Mouse (Mus musculus) left cerebral cortex, postnatal 14 days (tissue): ENCODE measurements around the gene Gm26992. TPM values are rescaled to one million over a fixed set of nuclear protein-coding genes. Genes with fewer than 3 reads are reported as not detected.

Experiments used
- DNase-seq, 2 experiments: peaks; one replicate each; pipeline ENCODE4 v3.0.0; 2021 to 2022; ENCODE audit warnings: low spot score in 2 of 2, mixed read lengths in 1 of 2
- intact Hi-C: fragments of 180-260 bp; cut with DNase I; formaldehyde crosslinking; loops from one replicate; pipeline ENCODE4 v1.15.1; 2025
- total RNA-seq, 2 experiments: library from RNA; stranded (reverse); gene quantifications; 2 replicates each; pipeline ENCODE4 v1.2.3; 2021

The Gm26992 gene
- total RNA-seq, 2 experiments from 2014 or later: not detected

GRCm38 (mm10) chrX:103481243-103482096 lies 59.7 kb downstream of the Gm26992 start:
- peak in 1 of 2 experiments; percentile 89 for DNase-seq
- intact Hi-C loops: loop anchor here (5.0 kb wide), 2 partner anchors 191 to 456 kb away; no protein-coding TSS in a partner anchor

GRCm38 (mm10) chrX:103482097-103482451 lies 60.3 kb downstream of the Gm26992 start:
- DNase-seq: no peak
- intact Hi-C loops: loop anchor here (5.0 kb wide), 2 partner anchors 190 to 455 kb away; no protein-coding TSS in a partner anchor

GRCm38 (mm10) chrX:103483047-103483446 lies 61.2 kb downstream of the Gm26992 start:
- intact Hi-C loops: loop anchor here (5.0 kb wide), 2 partner anchors 189 to 454 kb away; no protein-coding TSS in a partner anchor
- peak in 1 of 2 experiments; percentile 61 for DNase-seq

- intact Hi-C loops: loop anchor here (1.0 to 5.0 kb wide), 3 partner anchors 140 to 453 kb away; no protein-coding TSS in a partner anchor
- DNase-seq: peak; percentile 57 to 77
Measured at GRCm38 (mm10) chrX:103484050-103484449, 62.2 kb downstream of the Gm26992 start.

- intact Hi-C loops: no loop called here
- DNase-seq: no peak
Measured at GRCm38 (mm10) chrX:103490853-103491252, 69.0 kb downstream of the Gm26992 start.

GRCm38 (mm10) chrX:103492398-103493256 lies 70.8 kb downstream of the Gm26992 start:
- intact Hi-C loops: loop anchor here (2.0 kb wide), 1 partner anchor 72 kb away; no protein-coding TSS in a partner anchor
- DNase-seq: no peak

GRCm38 (mm10) chrX:103493351-103494173 lies 71.8 kb downstream of the Gm26992 start:
- peak; percentile 72 to 91 for DNase-seq
- intact Hi-C loops: loop anchor here (2.0 kb wide), 1 partner anchor 71 kb away; no protein-coding TSS in a partner anchor

GRCm38 (mm10) chrX:103499374-103499773 lies 77.6 kb downstream of the Gm26992 start:
- DNase-seq: no peak
- intact Hi-C loops: no loop called here

- intact Hi-C loops: no loop called here
- no peak for DNase-seq
Measured at GRCm38 (mm10) chrX:103500137-103500536, 78.3 kb downstream of the Gm26992 start.

GRCm38 (mm10) chrX:103508218-103508617 lies 86.4 kb downstream of the Gm26992 start:
- intact Hi-C loops: no loop called here
- DNase-seq: no peak

GRCm38 (mm10) chrX:103509168-103510019 lies 87.6 kb downstream of the Gm26992 start:
- intact Hi-C loops: no loop called here

GRCm38 (mm10) chrX:103514782-103515181 lies 93.0 kb downstream of the Gm26992 start:
- intact Hi-C loops: no loop called here
- DNase-seq: no peak

More at GRCm38 (mm10) chrX:103509168-103510019, 87.6 kb downstream of the Gm26992 start:
- no peak for DNase-seq

- intact Hi-C loops: no loop called here
- DNase-seq: no peak
Measured at GRCm38 (mm10) chrX:103515346-103515745, 93.5 kb downstream of the Gm26992 start.

- no peak for DNase-seq
- intact Hi-C loops: no loop called here
Measured at GRCm38 (mm10) chrX:103518798-103519197, 97.0 kb downstream of the Gm26992 start.

GRCm38 (mm10) chrX:103519547-103519946 lies 97.7 kb downstream of the Gm26992 start:
- intact Hi-C loops: no loop called here
- no peak for DNase-seq

GRCm38 (mm10) chrX:103521221-103521716 lies 99.5 kb downstream of the Gm26992 start:
- no peak for DNase-seq
- intact Hi-C loops: no loop called here

- intact Hi-C loops: no loop called here
- peak; percentile 72 to 85 for DNase-seq
Measured at GRCm38 (mm10) chrX:103529185-103529584, 107.4 kb downstream of the Gm26992 start.
